Mouse (Mus musculus): ENCODE results near the gene Lama2. TPM values are rescaled to one million over a fixed set of nuclear protein-coding genes. Genes with fewer than 3 reads are reported as not detected.

Lama2 gene
- total and polyA plus RNA-seq, 2 experiments from 2014 or later = 5.6 to 18.2 TPM

DNA sequence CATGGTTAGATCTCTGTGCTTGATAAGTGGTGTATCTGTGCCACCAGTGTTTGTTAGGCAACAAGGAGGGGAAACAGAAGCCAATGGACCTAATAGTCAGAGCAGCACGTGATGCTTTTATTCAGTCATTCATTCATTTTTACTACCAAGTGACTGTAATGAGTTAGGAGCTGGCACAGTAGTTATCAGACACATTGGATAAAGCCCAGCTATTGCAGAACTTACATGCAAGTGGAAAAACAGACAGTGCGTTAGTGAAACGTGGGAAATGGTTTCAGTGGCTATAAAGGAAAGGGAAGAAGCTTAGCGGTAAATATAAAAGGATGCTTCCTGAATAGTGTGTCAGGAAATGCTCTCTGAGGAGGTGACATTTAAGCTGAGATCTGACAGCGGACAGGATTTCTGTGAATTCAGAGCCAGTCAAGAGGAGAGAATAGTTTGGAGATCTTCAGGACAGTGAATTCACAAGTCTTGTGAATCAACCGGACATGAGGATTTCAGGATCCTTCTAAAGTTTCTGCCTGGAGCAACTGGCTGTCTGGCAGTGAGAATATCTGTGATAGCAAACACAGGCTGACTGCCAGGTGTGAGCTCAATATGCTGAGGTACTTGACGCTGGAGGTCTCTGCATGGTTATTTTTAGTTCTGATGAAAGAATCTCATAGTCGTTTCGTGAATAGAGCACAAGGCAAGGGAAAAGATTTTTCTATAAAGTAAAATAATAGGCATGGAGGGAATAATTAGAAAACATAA lies 2.3 kb upstream of the Lama2 start:
- Histone ChIP-seq H3K36me3 (ENCODE audit: insufficient read depth, low read length) (no peaks in the 10 kb centered on the region), H3K4me3 (ENCODE audit: low read length) (no peak overlapping the region), H3K4me1 (ENCODE audit: insufficient read depth, low read length) (no peaks in the 10 kb centered on the region), H3K27me3 (ENCODE audit: insufficient read depth, low read length) (no peaks in the 10 kb centered on the region), H3K9ac (replicated peaks; ENCODE audit: low read length) (no peak overlapping the region), H3K27ac (no peak overlapping the region), H3K4me2 (ENCODE audit: low read depth, low read length) (no peak overlapping the region), H3K9me3 (ENCODE audit: low read length) (no peaks in the 10 kb centered on the region)
- TF ChIP-seq CTCF (IDR thresholded peaks at IDR 0.05; ENCODE audit: low read depth) = no peak
- ATAC-seq = no peak
- DNase-seq (ENCODE audit: low spot score) = peak; percentile 29
- 71% methylated on average over 9 of the region's 9 CpGs for WGBS

DNA sequence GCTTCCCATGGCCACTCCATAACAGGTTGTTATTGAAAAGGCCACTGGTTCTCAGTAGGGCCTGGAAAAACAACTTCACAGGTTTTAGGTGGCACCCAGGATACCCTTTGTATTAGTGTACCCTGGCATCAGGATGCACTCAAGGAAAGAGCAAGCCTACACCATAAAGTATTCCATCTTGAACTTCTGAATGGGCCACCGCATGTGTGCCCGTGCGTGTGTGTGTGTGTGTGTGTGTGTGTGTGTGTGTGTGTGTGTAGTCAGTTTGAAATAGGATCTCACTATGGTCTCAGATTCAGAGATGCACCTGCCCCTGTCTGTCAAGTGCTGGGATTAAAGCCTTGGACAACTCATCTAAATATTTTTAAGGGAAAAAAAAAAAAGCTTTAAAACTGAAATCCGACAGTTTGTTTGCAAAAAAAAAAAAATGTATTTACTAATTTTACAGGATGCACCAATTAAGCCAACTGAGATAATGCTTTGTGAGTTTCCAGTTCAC lies 2.0 kb downstream of the Lama2 start:
- H3K4me1 ChIP-seq (ENCODE audit: insufficient read depth, low read length) = no peaks in the 10 kb centered on the region
- no peaks in the 10 kb centered on the region for H3K36me3 ChIP-seq (ENCODE audit: insufficient read depth, low read length)
- no peak for TF ChIP-seq CTCF (IDR thresholded peaks at IDR 0.05; ENCODE audit: low read depth)
- H3K9me3 ChIP-seq (ENCODE audit: low read length) = no peaks in the 10 kb centered on the region
- DNase-seq (ENCODE audit: low spot score) (no peak), ATAC-seq (no peak)
- H3K9ac ChIP-seq (replicated peaks; ENCODE audit: low read length) = no peak overlapping the region
- H3K4me3 ChIP-seq (ENCODE audit: low read length) = no peak overlapping the region
- no peak overlapping the region for H3K4me2 ChIP-seq (ENCODE audit: low read depth, low read length)
- H3K27me3 ChIP-seq (ENCODE audit: insufficient read depth, low read length) = no peaks in the 10 kb centered on the region
- 91% methylated on average over 4 of the region's 4 CpGs for WGBS
- H3K27ac ChIP-seq = no peak overlapping the region

GRCm38 (mm10) chr10:27616641-27617415 lies 2.7 kb downstream of the Lama2 start:
- 10% methylated on average over 18 of the region's 18 CpGs for WGBS
- peak; percentile 8 for DNase-seq (ENCODE audit: low spot score)
- H3K27ac ChIP-seq = no peak overlapping the region

GRCm38 (mm10) chr10:27595675-27596074 lies 23.9 kb downstream of the Lama2 start:
- no peak for ATAC-seq
- H3K4me3 ChIP-seq (ENCODE audit: low read length) = no peak overlapping the region
- H3K4me2 ChIP-seq (ENCODE audit: low read depth, low read length) = no peak overlapping the region
- 92% methylated on average over 3 of the region's 3 CpGs for WGBS
- H3K9me3 ChIP-seq (ENCODE audit: low read length) = no peaks in the 10 kb centered on the region
- H3K9ac ChIP-seq (replicated peaks; ENCODE audit: low read length) = no peak overlapping the region
- TF ChIP-seq CTCF (IDR thresholded peaks at IDR 0.05; ENCODE audit: low read depth) = no peak
- H3K27me3 ChIP-seq (ENCODE audit: insufficient read depth, low read length) = no peaks in the 10 kb centered on the region
- DNase-seq (ENCODE audit: low spot score) = no peak
- H3K27ac ChIP-seq = no peak overlapping the region
- H3K36me3 ChIP-seq (ENCODE audit: insufficient read depth, low read length) = no peaks in the 10 kb centered on the region
- H3K4me1 ChIP-seq (ENCODE audit: insufficient read depth, low read length) = no peaks in the 10 kb centered on the region

More at GRCm38 (mm10) chr10:27616641-27617415, 2.7 kb downstream of the Lama2 start:
- Histone ChIP-seq H3K9ac (replicated peaks; ENCODE audit: low read length) (peak overlapping the region; percentile 50), H3K4me1 (ENCODE audit: insufficient read depth, low read length) (no peaks in the 10 kb centered on the region), H3K9me3 (ENCODE audit: low read length) (no peaks in the 10 kb centered on the region), H3K27me3 (ENCODE audit: insufficient read depth, low read length) (no peaks in the 10 kb centered on the region), H3K4me2 (ENCODE audit: low read depth, low read length) (peak overlapping the region; percentile 60), H3K36me3 (ENCODE audit: insufficient read depth, low read length) (no peaks in the 10 kb centered on the region), H3K4me3 (ENCODE audit: low read length) (peak overlapping the region; percentile 30)
- no peak for TF ChIP-seq CTCF (IDR thresholded peaks at IDR 0.05; ENCODE audit: low read depth)
- peak; percentile 67 for ATAC-seq

DNA sequence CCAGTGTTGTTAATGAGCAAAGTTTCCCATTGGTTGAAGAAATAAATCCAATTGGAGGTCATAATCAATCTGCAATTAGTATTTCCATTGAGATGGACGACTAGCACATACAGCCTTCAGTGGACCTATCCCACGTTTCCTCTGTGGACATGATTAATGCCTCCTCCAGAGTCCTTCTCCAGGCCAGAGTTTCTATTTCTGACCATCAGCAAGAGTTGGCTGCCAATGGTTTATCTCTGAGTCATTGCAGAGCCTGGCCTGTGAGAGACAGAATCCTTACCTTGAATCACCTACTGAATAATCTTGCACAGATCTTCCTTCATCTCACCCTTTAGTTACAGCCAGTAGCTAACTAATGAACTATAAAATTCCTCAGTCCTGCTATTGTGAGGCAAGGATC lies 86.3 kb downstream of the Lama2 start:
- DNase-seq (ENCODE audit: low spot score) (no peak), ATAC-seq (no peak)
- H3K27ac ChIP-seq = no peak overlapping the region
- no peaks in the 10 kb centered on the region for H3K4me1 ChIP-seq (ENCODE audit: insufficient read depth, low read length)
- no peak for TF ChIP-seq CTCF (IDR thresholded peaks at IDR 0.05; ENCODE audit: low read depth)
- H3K9me3 ChIP-seq (ENCODE audit: low read length) = no peaks in the 10 kb centered on the region
- no peaks in the 10 kb centered on the region for H3K36me3 ChIP-seq (ENCODE audit: insufficient read depth, low read length)
- H3K4me2 ChIP-seq (ENCODE audit: low read depth, low read length) = no peak overlapping the region
- WGBS = 88% methylated on average over 2 of the region's 2 CpGs
- H3K9ac ChIP-seq (replicated peaks; ENCODE audit: low read length) = no peak overlapping the region
- H3K27me3 ChIP-seq (ENCODE audit: insufficient read depth, low read length) = no peaks in the 10 kb centered on the region
- no peak overlapping the region for H3K4me3 ChIP-seq (ENCODE audit: low read length)

GRCm38 (mm10) chr10:27508847-27509459 lies 110.6 kb downstream of the Lama2 start:
- no peaks in the 10 kb centered on the region for H3K9me3 ChIP-seq (ENCODE audit: low read length)
- DNase-seq (ENCODE audit: low spot score) = peak; percentile 63

More at GRCm38 (mm10) chr10:27508847-27509459, 110.6 kb downstream of the Lama2 start:
- ATAC-seq = no peak; the same call in none of the 2 replicates
- Histone ChIP-seq H3K27me3 (ENCODE audit: insufficient read depth, low read length) (no peaks in the 10 kb centered on the region), H3K4me2 (ENCODE audit: low read depth, low read length) (no peak overlapping the region), H3K4me1 (ENCODE audit: insufficient read depth, low read length) (no peaks in the 10 kb centered on the region), H3K27ac (no peak overlapping the region), H3K9ac (replicated peaks; ENCODE audit: low read length) (no peak overlapping the region), H3K4me3 (ENCODE audit: low read length) (no peak overlapping the region), H3K36me3 (ENCODE audit: insufficient read depth, low read length) (no peaks in the 10 kb centered on the region)
- no peak for TF ChIP-seq CTCF (IDR thresholded peaks at IDR 0.05; ENCODE audit: low read depth)
- WGBS = 49% methylated on average over 3 of the region's 3 CpGs
